ENCODE assay signal across 25 mouse cellular contexts in the genomic region with DNA sequence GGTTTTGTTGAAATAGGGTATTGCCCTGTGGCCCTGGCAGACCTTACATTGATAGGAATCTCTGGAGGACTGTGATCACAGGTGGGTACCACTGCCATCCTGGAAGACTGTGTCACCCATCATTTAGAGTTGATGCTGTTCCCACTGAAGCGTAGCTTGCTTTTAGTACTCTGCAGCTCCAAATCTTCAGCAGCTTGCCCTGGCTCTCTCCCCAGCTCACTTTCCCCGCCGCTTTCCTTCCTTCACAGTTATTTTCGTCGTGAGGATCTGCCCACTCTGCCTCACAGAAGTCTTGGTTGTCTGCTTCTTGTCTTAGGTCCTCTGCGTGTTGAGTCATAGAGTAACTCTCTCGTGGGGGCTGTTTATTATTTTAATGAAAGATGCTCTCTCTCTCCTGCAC. TPM values are rescaled to one million over a fixed set of nuclear protein-coding genes. Genes with fewer than 3 reads are reported as not detected.
DNase-seq lines count a peak whose midpoint lies in the region; ATAC-seq and TF ChIP-seq lines count a peak whose summit lies in the region.
"Had no signal": no experiment of that assay in that cellular context is flagged by ENCODE, and none has a peak within 500 bp of the region (broad histone marks: within the 10 kb centered on the region; RNA-seq: fewer than 3 reads in every experiment).

No protein-coding gene starts in this region.

- H3K27me3 ChIP-seq in hindbrain, embryonic 16.5 days (replicated peaks; ENCODE audit: control insufficient read depth, insufficient read depth, low read length) = no peaks in the 10 kb centered on the region
- no peaks in the 10 kb centered on the region for H3K27me3 ChIP-seq in hindbrain, postnatal 0 days (ENCODE audit: insufficient read depth, low read length)
- H3K27me3 ChIP-seq: heart, embryonic 13.5 days; hindbrain, embryonic 15.5 days; liver, embryonic 15.5 days had no signal

- H3K9me3 ChIP-seq in hindbrain, embryonic 16.5 days (ENCODE audit: control insufficient read depth, low read length) = no peaks in the 10 kb centered on the region
- H3K9me3 ChIP-seq in hindbrain, postnatal 0 days (ENCODE audit: low read length) = no peaks in the 10 kb centered on the region
- H3K9me3 ChIP-seq: forebrain, embryonic 10.5 days; heart, embryonic 13.5 days; hindbrain, embryonic 15.5 days; liver, embryonic 15.5 days had no signal

- H3K9ac ChIP-seq in hindbrain, embryonic 16.5 days (ENCODE audit: low read depth, low read length) = no peak overlapping the region; the same call in 1 of the 2 replicates
- no peak overlapping the region for H3K9ac ChIP-seq in hindbrain, postnatal 0 days (replicated peaks; ENCODE audit: low read length)
- H3K9ac ChIP-seq: heart, embryonic 13.5 days; hindbrain, embryonic 15.5 days; liver, embryonic 15.5 days had no signal

- H3K27ac ChIP-seq in olfactory bulb, adult 2 months (ENCODE audit: insufficient read depth, low read depth, low read length) = peak overlapping the region; percentile 62
- H3K27ac ChIP-seq in hindbrain, embryonic 16.5 days (ENCODE audit: low read depth, low read length) = no peak overlapping the region
- no peak overlapping the region for H3K27ac ChIP-seq in hindbrain, postnatal 0 days
- H3K27ac ChIP-seq: forebrain, embryonic 10.5 days; heart, embryonic 13.5 days; hindbrain, embryonic 15.5 days; liver, embryonic 15.5 days had no signal

- 26% methylated on average over 7 of the region's 7 CpGs for WGBS in olfactory bulb, adult 2 months
- 78% methylated on average over 7 of the region's 7 CpGs for WGBS in hindbrain, embryonic 16.5 days
- WGBS in hindbrain, postnatal 0 days = 71% methylated on average over 7 of the region's 7 CpGs

- ATAC-seq in frontal cortex, adult (ENCODE audit: low TSS enrichment) = peak; percentile 100
- ATAC-seq in hindbrain, embryonic 16.5 days = no peak
- ATAC-seq in hindbrain, postnatal 0 days = no peak
- ATAC-seq: CD4-positive, CD25-positive, alpha-beta regulatory T cell, adult 4 months had no signal

- DNase-seq in frontal cortex, postnatal 25 days (ENCODE audit: low spot score in 2 of 2) = no peak
- peak; percentile 25 to 30 for DNase-seq in frontal cortex, postnatal 14 days (ENCODE audit: low spot score in 2 of 2)
- DNase-seq in right cerebral cortex, postnatal 4 days = peak; percentile 27
- DNase-seq in hindbrain, postnatal 0 days (ENCODE audit: low spot score) = no peak
- no peak for DNase-seq in ovary, postnatal 14 days (ENCODE audit: low spot score)
- DNase-seq: adrenal gland, postnatal 36 days; cerebellum, adult 8-10 months; heart, adult 18-20 months; heart, postnatal 4 days; kidney, adult 11 months; midbrain, embryonic 14.5 days; spleen, adult 18-20 months; thymus, postnatal 36 days had no signal

- H3K36me3 ChIP-seq in hindbrain, embryonic 16.5 days (ENCODE audit: control insufficient read depth, insufficient read depth, low read length) = no peaks in the 10 kb centered on the region
- H3K36me3 ChIP-seq in hindbrain, postnatal 0 days (ENCODE audit: insufficient read depth, low read length) = no peaks in the 10 kb centered on the region
- H3K36me3 ChIP-seq: forebrain, embryonic 10.5 days; heart, embryonic 13.5 days; hindbrain, embryonic 15.5 days; liver, embryonic 15.5 days had no signal

- peaks cover 7% of the 10 kb centered on the region for H3K4me1 ChIP-seq in olfactory bulb, adult 2 months (ENCODE audit: control insufficient read depth, insufficient read depth, low read length)
- H3K4me1 ChIP-seq in hindbrain, embryonic 16.5 days (ENCODE audit: control insufficient read depth, insufficient read depth, low read depth, low read length) = no peaks in the 10 kb centered on the region
- H3K4me1 ChIP-seq in hindbrain, postnatal 0 days (ENCODE audit: insufficient read depth, low read length) = no peaks in the 10 kb centered on the region
- H3K4me1 ChIP-seq: forebrain, embryonic 10.5 days; heart, embryonic 13.5 days; hindbrain, embryonic 15.5 days; liver, embryonic 15.5 days had no signal

- H3K4me3 ChIP-seq in olfactory bulb, adult 2 months (ENCODE audit: insufficient read depth, low read depth, low read length) = no peak overlapping the region
- no peak overlapping the region for H3K4me3 ChIP-seq in hindbrain, embryonic 16.5 days (ENCODE audit: low read length)
- no peak overlapping the region for H3K4me3 ChIP-seq in hindbrain, postnatal 0 days (ENCODE audit: low read length)
- H3K4me3 ChIP-seq: forebrain, embryonic 10.5 days; heart, embryonic 13.5 days; hindbrain, embryonic 15.5 days; liver, embryonic 15.5 days; myocyte had no signal

- TF ChIP-seq CTCF in olfactory bulb, adult 2 months (IDR thresholded peaks at IDR 0.05; ENCODE audit: insufficient read depth, low read depth, low read length) = no peak
- TF ChIP-seq CTCF in hindbrain, postnatal 0 days (IDR thresholded peaks at IDR 0.05; ENCODE audit: low read depth) = no peak

- no peak for TF ChIP-seq POLR2A in olfactory bulb, adult 2 months (IDR thresholded peaks at IDR 0.05; ENCODE audit: insufficient read depth, low read depth, low read length)

- no peak overlapping the region for H3K4me2 ChIP-seq in hindbrain, embryonic 16.5 days (ENCODE audit: low read length)
- no peak overlapping the region for H3K4me2 ChIP-seq in hindbrain, postnatal 0 days (ENCODE audit: low read depth, low read length)
- H3K4me2 ChIP-seq: heart, embryonic 13.5 days; hindbrain, embryonic 15.5 days; liver, embryonic 15.5 days had no signal

RNA-seq across cellular contexts. Expression of gene Cfap299, which starts 40.3 kb away (rescaled TPM):
- not detected in 2 replicates for polyA plus RNA-seq in olfactory bulb, adult 2 months (2012; ENCODE audit: insufficient read depth, insufficient read length, low replicate concordance, missing spikeins)
- polyA plus RNA-seq in hindbrain, embryonic 16.5 days (2015; fragmentation: Nextera tagmentation; extraction: Ambion mirVana) = 1.6 and 2.1 TPM in 2 replicates
- 1.0 TPM in 1 of 2 replicates, not detected in the other for total RNA-seq in hindbrain, postnatal 0 days (2014; rRNA removed)
- polyA plus RNA-seq in hindbrain, postnatal 0 days (2015; fragmentation: Nextera tagmentation; extraction: Ambion mirVana) = 2.3 and 3.5 TPM in 2 replicates
- total RNA-seq: adrenal gland, postnatal 36 days; ES-E14; gastrocnemius, adult 18-20 months; heart, postnatal 4 days; megakaryocyte, adult 5-6 weeks had no signal
- polyA plus RNA-seq: CD4-positive, CD25-positive, alpha-beta regulatory T cell, adult 4 months; liver, embryonic 15.5 days; myocyte had no signal

Comparison
In these comparisons a context has a peak if more than half of its experiments do, and no peak if none do; other contexts are left out.
1. DNase-seq: peak in frontal cortex, postnatal 14 days (2 of 2) and right cerebral cortex, postnatal 4 days (single experiment); none in frontal cortex, postnatal 25 days (0 of 2), hindbrain, postnatal 0 days (single experiment) and ovary, postnatal 14 days (single experiment).